Mouse (Mus musculus): ENCODE measurements around the gene Reep1. TPM values are rescaled to one million over a fixed set of nuclear protein-coding genes. Genes with fewer than 3 reads are reported as not detected.

Gene Reep1
- polyA plus RNA-seq, 1 experiment = not detected

GRCm38 (mm10) chr6:71839815-71840214, 132.5 kb downstream of the Reep1 start:
- TF ChIP-seq GATA1 (IDR thresholded peaks at IDR 0.05; ENCODE audit: low read length) = no peak

DNA sequence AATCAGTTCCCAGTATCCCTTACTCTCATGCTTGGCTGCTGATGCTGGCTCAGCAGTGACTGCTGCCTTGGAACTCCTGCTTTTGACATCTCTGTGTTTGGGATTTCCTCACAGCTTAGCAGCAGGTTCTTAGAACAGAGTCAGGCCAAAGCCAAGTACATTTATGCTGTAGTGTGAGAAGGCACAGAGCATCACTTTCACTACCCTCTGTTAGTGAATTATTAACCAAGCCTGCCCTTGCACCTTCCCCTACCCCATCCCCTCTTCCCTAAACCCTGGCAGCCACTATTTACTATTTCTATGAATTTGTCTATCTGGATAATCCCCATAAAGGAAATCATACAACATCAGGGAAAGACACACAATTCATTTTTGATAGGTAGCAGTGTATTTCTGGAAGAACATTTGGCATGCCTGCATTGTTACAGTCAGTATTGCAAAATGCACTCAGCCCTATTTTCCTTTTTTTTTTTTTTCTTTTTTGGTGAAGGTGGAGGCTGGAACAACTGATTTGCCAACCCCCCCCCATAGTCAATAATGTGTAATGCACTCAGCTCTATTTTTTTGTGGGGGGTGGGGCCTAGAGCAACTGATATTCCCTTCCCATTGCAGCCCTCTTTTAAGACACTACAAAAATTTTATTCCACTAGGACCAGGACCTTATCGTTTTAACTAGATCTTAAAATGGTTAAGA, 133.4 kb downstream of the Reep1 start:
- no peak for TF ChIP-seq GATA1 (IDR thresholded peaks at IDR 0.05; ENCODE audit: low read length)

Other genes starting within 250 kb of the Reep1 start
- gene Rnf103, start 213.7 kb upstream of the Reep1 start, polyA plus RNA-seq (2012) = 10.1 and 13.8 TPM in 2 replicates
- 13.2 and 28.5 TPM in 2 replicates for gene Chmp3, start 163.8 kb upstream of the Reep1 start, polyA plus RNA-seq (2012)
- 9.2 and 9.6 TPM in 2 replicates for gene Kdm3a, start 74.6 kb upstream of the Reep1 start, polyA plus RNA-seq (2012)
- gene Mrpl35, start 119.4 kb downstream of the Reep1 start, polyA plus RNA-seq (2012) = 0.70 and 1.1 TPM in 2 replicates
- 20.9 and 44.2 TPM in 2 replicates for gene Immt, start 123.8 kb downstream of the Reep1 start, polyA plus RNA-seq (2012)
- 4.2 TPM in 2 replicates for gene Ptcd3, start 201.2 kb downstream of the Reep1 start, polyA plus RNA-seq (2012)
- gene Polr1a, start 201.5 kb downstream of the Reep1 start, polyA plus RNA-seq (2012) = 26.1 and 39.8 TPM in 2 replicates